ENCODE assay signal across 25 mouse cellular contexts in genomic region chr9:66640491-66640890, GRCm38 (mm10). TPM values are rescaled to one million over a fixed set of nuclear protein-coding genes. Genes with fewer than 3 reads are reported as not detected.
DNase-seq lines count a peak whose midpoint lies in the region; ATAC-seq and TF ChIP-seq lines count a peak whose summit lies in the region.
"Had no signal": no experiment of that assay in that cellular context is flagged by ENCODE, and none has a peak within 500 bp of the region (broad histone marks: within the 10 kb centered on the region; RNA-seq: fewer than 3 reads in every experiment).

No protein-coding gene starts in this region.

- 34% methylated on average over 7 of the region's 7 CpGs for WGBS in kidney, adult 2 months

- no peak for TF ChIP-seq POLR2A in kidney, adult 2 months (IDR thresholded peaks at IDR 0.05; ENCODE audit: low read depth, low read length)

- H3K36me3 ChIP-seq in kidney, adult 2 months (ENCODE audit: control insufficient read depth, insufficient read depth, low read length): no peaks in the 10 kb centered on the region
- H3K36me3 ChIP-seq: embryonic facial prominence, embryonic 12.5 days; embryonic facial prominence, embryonic 15.5 days; forebrain, embryonic 12.5 days; forebrain, embryonic 15.5 days; heart, embryonic 10.5 days; heart, embryonic 13.5 days had no signal

- no peak for TF ChIP-seq CTCF in kidney, adult 2 months (conservative IDR thresholded peaks at IDR 0.05; ENCODE audit: insufficient read depth, insufficient read length, low read depth, low read length)

- H3K27ac ChIP-seq in kidney, adult 2 months (ENCODE audit: insufficient read depth, low read depth, low read length): no peak overlapping the region
- H3K27ac ChIP-seq: embryonic facial prominence, embryonic 12.5 days; embryonic facial prominence, embryonic 15.5 days; forebrain, embryonic 12.5 days; forebrain, embryonic 15.5 days; heart, adult 2 months; heart, embryonic 10.5 days; heart, embryonic 13.5 days; hindbrain, embryonic 14.5 days; hindbrain, postnatal 0 days had no signal

- DNase-seq in CD4-positive, CD25-positive, alpha-beta regulatory T cell, adult 2 months (ENCODE audit: low read depth, low spot score): peak; percentile 26
- peak; percentile 76 for DNase-seq in kidney, adult 2 months
- no peak for DNase-seq in kidney, postnatal 10 days
- peak; percentile 44 for DNase-seq in testis, postnatal 14 days (ENCODE audit: low spot score)
- DNase-seq in testis, postnatal 10 days (ENCODE audit: low spot score): no peak
- DNase-seq in embryo, embryonic 11 days: no peak
- no peak for DNase-seq in cerebellum, adult 9-11 months
- DNase-seq: adrenal gland, adult 2 months; adrenal gland, postnatal 14 days; cerebellum, adult 11 months; cerebellum, adult 8-10 months; cerebellum, postnatal 14 days; gastrocnemius, postnatal 25 days; heart, adult 2 months; heart, postnatal 14 days; heart, postnatal 4 days had no signal

- H3K4me1 ChIP-seq in kidney, adult 2 months (ENCODE audit: control insufficient read depth, insufficient read depth, low read length): peaks cover 6% of the 10 kb centered on the region; the same call in 1 of the 2 replicates
- H3K4me1 ChIP-seq: embryonic facial prominence, embryonic 12.5 days; embryonic facial prominence, embryonic 15.5 days; forebrain, embryonic 12.5 days; forebrain, embryonic 15.5 days; heart, embryonic 10.5 days; heart, embryonic 13.5 days had no signal

- ATAC-seq in CD4-positive, CD25-positive, alpha-beta regulatory T cell, adult 4 months: no peak
- ATAC-seq: forebrain, embryonic 15.5 days; hindbrain, postnatal 0 days had no signal

- H3K4me3 ChIP-seq in kidney, adult 2 months (ENCODE audit: insufficient read depth, low read depth, low read length): no peak overlapping the region
- H3K4me3 ChIP-seq: embryonic facial prominence, embryonic 12.5 days; embryonic facial prominence, embryonic 15.5 days; forebrain, embryonic 12.5 days; forebrain, embryonic 15.5 days; heart, adult 2 months; heart, embryonic 10.5 days; heart, embryonic 13.5 days had no signal

- no peaks in the 10 kb centered on the region for H3K27me3 ChIP-seq in kidney, adult 2 months (replicated peaks; ENCODE audit: control insufficient read depth, insufficient read depth, low read length)
- H3K27me3 ChIP-seq: embryonic facial prominence, embryonic 12.5 days; embryonic facial prominence, embryonic 15.5 days; forebrain, embryonic 12.5 days; forebrain, embryonic 15.5 days; heart, embryonic 13.5 days had no signal

RNA-seq across cellular contexts. Expression of gene Usp3, which starts 47.5 kb away (rescaled TPM):
- 100 to 1,000 TPM; 121 to 156 TPM for polyA plus RNA-seq in CD4-positive, CD25-positive, alpha-beta regulatory T cell, adult 4 months (2017; shearing (Covaris generic))
- 25.1 and 29.6 TPM in 2 replicates for polyA plus RNA-seq in kidney, adult 2 months (2012; rRNA removed)

Comparison
In these comparisons a context has a peak if more than half of its experiments do, and no peak if none do; other contexts are left out.
1. DNase-seq: peak in CD4-positive, CD25-positive, alpha-beta regulatory T cell, adult 2 months (single experiment), kidney, adult 2 months (single experiment) and testis, postnatal 14 days (single experiment); none in kidney, postnatal 10 days (single experiment), testis, postnatal 10 days (single experiment), embryo, embryonic 11 days (single experiment) and cerebellum, adult 9-11 months (single experiment).